Mouse (Mus musculus): ENCODE measurements around the gene Cox14.

- TF ChIP-seq POLR2A (IDR thresholded peaks at IDR 0.05; ENCODE audit: control insufficient read depth, low read depth, low read length) (no peak), CTCF (IDR thresholded peaks at IDR 0.05; ENCODE audit: control insufficient read depth, insufficient read depth, insufficient replicate concordance, low read depth, low read length) (no peak)
Observed at GRCm38 (mm10) chr15:99723120-99723514, 2.3 kb upstream of the Cox14 start.

All from testis, adult 2 months (tissue).